Mouse (Mus musculus): ENCODE results near the gene Lmna.

Gene Lmna

GRCm38 (mm10) chr3:88470943-88471479 lies 38.7 kb downstream of the Lmna start:
- no peak for DNase-seq (ENCODE audit: low spot score)

GRCm38 (mm10) chr3:88469466-88469865 lies 40.3 kb downstream of the Lmna start:
- no peak for DNase-seq (ENCODE audit: low spot score)

- DNase-seq (ENCODE audit: low spot score) = peak; percentile 77
These were observed 42.5 kb downstream of the Lmna start for GRCm38 (mm10) chr3:88467116-88467824.

GRCm38 (mm10) chr3:88465127-88465526 lies 44.6 kb downstream of the Lmna start:
- DNase-seq (ENCODE audit: low spot score) = no peak

GRCm38 (mm10) chr3:88464425-88464824 lies 45.3 kb downstream of the Lmna start:
- DNase-seq (ENCODE audit: low spot score) = no peak

GRCm38 (mm10) chr3:88460983-88461696 lies 48.6 kb downstream of the Lmna start, which contains the start of gene Sema4a:
TSS of gene Sema4a (minus strand) at chr3:88461182.
- DNase-seq (ENCODE audit: low spot score) = no peak

GRCm38 (mm10) chr3:88460029-88460428 lies 49.7 kb downstream of the Lmna start:
- DNase-seq (ENCODE audit: low spot score) = no peak

- no peak for DNase-seq (ENCODE audit: low spot score)
These were observed 51.0 kb downstream of the Lmna start for GRCm38 (mm10) chr3:88458778-88459219.

- no peak for DNase-seq (ENCODE audit: low spot score)
These were observed 52.8 kb downstream of the Lmna start for GRCm38 (mm10) chr3:88456746-88457532.

- DNase-seq (ENCODE audit: low spot score) = no peak
These were observed 53.4 kb downstream of the Lmna start for GRCm38 (mm10) chr3:88456313-88456712.

- no peak for DNase-seq (ENCODE audit: low spot score)
These were observed 54.0 kb downstream of the Lmna start for GRCm38 (mm10) chr3:88455588-88456264.

- no peak for DNase-seq (ENCODE audit: low spot score)
These were observed 54.8 kb downstream of the Lmna start for GRCm38 (mm10) chr3:88454762-88455587.

GRCm38 (mm10) chr3:88453986-88454385 lies 55.8 kb downstream of the Lmna start:
- no peak for DNase-seq (ENCODE audit: low spot score)

GRCm38 (mm10) chr3:88453369-88453768 lies 56.4 kb downstream of the Lmna start:
- DNase-seq (ENCODE audit: low spot score) = no peak

- no peak for DNase-seq (ENCODE audit: low spot score)
These were observed 57.0 kb downstream of the Lmna start for GRCm38 (mm10) chr3:88452716-88453115.

GRCm38 (mm10) chr3:88452246-88452645 lies 57.5 kb downstream of the Lmna start:
- no peak for DNase-seq (ENCODE audit: low spot score)

- no peak for DNase-seq (ENCODE audit: low spot score)
These were observed 59.2 kb downstream of the Lmna start for GRCm38 (mm10) chr3:88450379-88451131.

GRCm38 (mm10) chr3:88449395-88450023 lies 60.2 kb downstream of the Lmna start:
- DNase-seq (ENCODE audit: low spot score) = no peak

GRCm38 (mm10) chr3:88448443-88448842 lies 61.3 kb downstream of the Lmna start:
- DNase-seq (ENCODE audit: low spot score) = no peak

All from left cerebral cortex, adult 11 months (tissue).